ENCODE assay signal across 17 mouse cellular contexts in the genomic region with DNA sequence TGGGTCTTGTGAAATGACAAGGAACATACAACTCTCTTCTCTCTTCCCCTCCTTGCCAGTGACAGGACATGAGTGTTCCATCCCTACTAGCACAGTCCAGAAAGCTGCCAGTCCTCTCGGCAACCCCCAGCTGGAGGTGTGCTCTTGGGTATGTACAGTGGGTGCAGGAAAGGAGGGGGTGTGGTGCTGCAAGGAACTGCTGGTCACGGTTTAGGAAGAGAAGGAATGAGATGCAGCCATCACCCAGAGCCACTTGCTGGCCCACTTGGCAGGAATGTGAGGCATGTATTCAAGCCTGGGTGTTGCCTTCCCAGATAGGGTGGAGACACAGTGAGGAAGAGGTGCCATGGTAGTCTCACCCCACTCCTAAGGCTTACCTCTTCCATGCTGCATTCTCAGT. TPM values are rescaled to one million over a fixed set of nuclear protein-coding genes. Genes with fewer than 3 reads are reported as not detected.
DNase-seq lines count a peak whose midpoint lies in the region; TF ChIP-seq lines count a peak whose summit lies in the region.
"Had no signal": no experiment of that assay in that cellular context is flagged by ENCODE, and none has a peak within 500 bp of the region (broad histone marks: within the 10 kb centered on the region; RNA-seq: fewer than 3 reads in every experiment).

No protein-coding gene starts in this region.

- no peak overlapping the region for H3K4me3 ChIP-seq in lung, adult 2 months (replicated peaks; ENCODE audit: extremely low read depth, low read depth, low read length)
- H3K4me3 ChIP-seq in layer of hippocampus, adult 2 months, result no peak overlapping the region
- H3K4me3 ChIP-seq: intestine, embryonic 15.5 days; midbrain, embryonic 15.5 days; stomach, embryonic 15.5 days had no signal

- H3K4me1 ChIP-seq in lung, adult 2 months (ENCODE audit: control insufficient read depth, insufficient read depth, low read length), result no peaks in the 10 kb centered on the region
- H3K4me1 ChIP-seq: intestine, embryonic 15.5 days; stomach, embryonic 15.5 days had no signal

- intact Hi-C loops in heart, postnatal 10 days (cut with DNase I), result no loop called here

- no peak for TF ChIP-seq POLR2A in lung, adult 2 months (IDR thresholded peaks at IDR 0.05; ENCODE audit: borderline replicate concordance, extremely low read depth, low read depth, low read length)

- no peak overlapping the region for H3K27ac ChIP-seq in layer of hippocampus, adult 2 months
- H3K27ac ChIP-seq: hindbrain, embryonic 14.5 days; intestine, embryonic 15.5 days; macrophage; midbrain, embryonic 15.5 days; stomach, embryonic 15.5 days had no signal

- WGBS in lung, adult 2 months, result 39% methylated on average over 2 of the region's 2 CpGs

- peak; percentile 72 for DNase-seq in heart, adult 11 months
- DNase-seq in heart, postnatal 10 days, result no peak
- peak; percentile 42 to 49 for DNase-seq in lung, adult 18-20 months
- DNase-seq in lung, adult 2 months, result no peak
- peak; percentile 80 for DNase-seq in ZHBTc4 (ENCODE audit: low read depth, low spot score)
- DNase-seq in lung, postnatal 25 days (ENCODE audit: low spot score), result peak; percentile 42
- no peak for DNase-seq in layer of hippocampus, adult 2 months (ENCODE audit: low spot score in 2 of 2)
- DNase-seq: cerebellum, postnatal 10 days; embryo, embryonic 11 days; gastrocnemius, postnatal 14 days; heart, postnatal 14 days; layer of hippocampus, postnatal 36 days had no signal

- no peak for TF ChIP-seq CTCF in lung, adult 2 months (IDR thresholded peaks at IDR 0.05; ENCODE audit: insufficient read depth, low read length)
- TF ChIP-seq CTCF in layer of hippocampus, adult 2 months (conservative IDR thresholded peaks at IDR 0.05), result no peak

RNA-seq across cellular contexts. Expression of gene Cobl, which starts 40.6 kb away (rescaled TPM):
- 10 to 100 TPM; 26.4 to 38.5 TPM for total RNA-seq in heart, postnatal 10 days (2021)
- polyA plus RNA-seq in lung, adult 2 months (2012; rRNA removed), result 12.4 and 19.8 TPM in 2 replicates
- 10 to 100 TPM; 15.1 to 19.0 TPM for total RNA-seq in layer of hippocampus, adult 2 months (2021)
- polyA plus RNA-seq: macrophage had no signal

Comparison
In these comparisons a context has a peak if more than half of its experiments do, and no peak if none do; other contexts are left out.
1. DNase-seq: peak in heart, adult 11 months (single experiment), lung, adult 18-20 months (2 of 2), ZHBTc4 (single experiment) and lung, postnatal 25 days (single experiment); none in heart, postnatal 10 days (0 of 2), lung, adult 2 months (single experiment) and layer of hippocampus, adult 2 months (0 of 2).